Mouse (Mus musculus) neural tube, embryonic 11.5 days (tissue): ENCODE data around the gene Anp32a. TPM values are rescaled to one million over a fixed set of nuclear protein-coding genes. Genes with fewer than 3 reads are reported as not detected.

ENCODE experiments used
- ATAC-seq: fragments of 200-750 bp; cut with Nextera tagmentation; 2 replicates; pipeline ENCODE4 v1.8.0; 2017; ENCODE audit warnings: moderate number of reproducible peaks, mild to moderate bottlenecking, moderate TSS enrichment, moderate library complexity; ENCODE audit not compliant: insufficient read depth, low FRiP score, low TSS enrichment
- DNase-seq: peaks from one replicate; pipeline ENCODE4 v3.0.0-alpha.2; 2015; ENCODE audit warnings: low spot score
- H3K27ac ChIP-seq: fragments of 300-500 bp; sonication (generic); 2 replicates; pipeline ENCODE4 v1.5.1; 2014; ENCODE audit warnings: low read depth, mild to moderate bottlenecking, low read length
- H3K27me3 ChIP-seq: fragments of 300-500 bp; sonication (generic); 2 replicates; pipeline ENCODE4 v1.6.1; 2014; ENCODE audit warnings: mild to moderate bottlenecking, low read length, mixed read lengths; ENCODE audit not compliant: control insufficient read depth, insufficient read depth
- H3K36me3 ChIP-seq: fragments of 300-500 bp; sonication (generic); 2 replicates; pipeline ENCODE4 v1.6.1; 2014; ENCODE audit warnings: mild to moderate bottlenecking, low read length, moderate library complexity, mixed read lengths; ENCODE audit not compliant: control insufficient read depth, insufficient read depth
- H3K4me1 ChIP-seq: fragments of 300-500 bp; sonication (generic); 2 replicates; pipeline ENCODE4 v1.6.1; 2014; ENCODE audit warnings: low read length, mixed read lengths; ENCODE audit not compliant: control insufficient read depth, insufficient read depth
- H3K4me2 ChIP-seq: fragments of 300-500 bp; sonication (generic); 2 replicates; pipeline ENCODE4 v1.6.1; 2014; ENCODE audit warnings: low read depth, mild to moderate bottlenecking, moderate library complexity
- H3K4me3 ChIP-seq: fragments of 300-500 bp; sonication (generic); 2 replicates; pipeline ENCODE4 v1.5.1; 2014; ENCODE audit warnings: low read depth, low read length
- H3K9ac ChIP-seq: fragments of 300-500 bp; sonication (generic); 2 replicates; pipeline ENCODE4 v1.6.1; 2014; ENCODE audit warnings: mild to moderate bottlenecking, low read length
- H3K9me3 ChIP-seq: fragments of 300-500 bp; sonication (generic); 2 replicates; pipeline ENCODE4 v1.6.1; 2016; ENCODE audit warnings: low read length; ENCODE audit not compliant: control insufficient read depth
- WGBS: fragments of 180-500 bp; shearing (Covaris S2); extraction: QIAGEN DNeasy Blood & Tissue Kit; methylation state at CpG from one replicate; pipeline ENCODE4 v1.1.7; 2014; 5-methylcytosine and 5-hydroxymethylcytosine counted together
- polyA plus RNA-seq: library from polyadenylated mRNA; unstranded; fragments of >200 nt; fragmentation: Nextera tagmentation; extraction: Ambion mirVana; gene quantifications from 2 replicates; pipeline ENCODE4 v1.2.1, GENCODE M21; 2014

Gene Anp32a
- polyA plus RNA-seq, 1 experiment from 2014 or later, result 125 TPM

GRCm38 (mm10) chr9:62382519-62383084 is 41.5 kb downstream of the Anp32a start:
- peaks cover 7% of the 10 kb centered on the region; the same call in 1 of the 2 replicates for H3K36me3 ChIP-seq
- DNase-seq, result no peak
- H3K9ac ChIP-seq, result no peak overlapping the region
- H3K4me2 ChIP-seq, result no peak overlapping the region
- no peaks in the 10 kb centered on the region for H3K27me3 ChIP-seq
- ATAC-seq, result no peak
- 85% methylated on average over 10 of the region's 10 CpGs for WGBS
- H3K27ac ChIP-seq, result no peak overlapping the region
- no peaks in the 10 kb centered on the region for H3K9me3 ChIP-seq
- no peaks in the 10 kb centered on the region for H3K4me1 ChIP-seq
- H3K4me3 ChIP-seq, result no peak overlapping the region

GRCm38 (mm10) chr9:62385062-62385461 is 44.0 kb downstream of the Anp32a start:
- H3K4me1 ChIP-seq, result no peaks in the 10 kb centered on the region
- no peak overlapping the region for H3K27ac ChIP-seq
- no peak overlapping the region for H3K4me2 ChIP-seq
- no peak overlapping the region for H3K4me3 ChIP-seq
- H3K27me3 ChIP-seq, result no peaks in the 10 kb centered on the region
- WGBS, result 87% methylated on average over 6 of the region's 6 CpGs
- no peak overlapping the region for H3K9ac ChIP-seq
- no peaks in the 10 kb centered on the region for H3K9me3 ChIP-seq
- H3K36me3 ChIP-seq, result peaks cover under 1% of the 10 kb centered on the region; the same call in 1 of the 2 replicates
- DNase-seq (no peak), ATAC-seq (no peak)

- no peak overlapping the region for H3K27ac ChIP-seq
- H3K27me3 ChIP-seq, result no peaks in the 10 kb centered on the region
- ATAC-seq (no peak), DNase-seq (no peak)
- H3K4me3 ChIP-seq, result no peak overlapping the region
- H3K4me2 ChIP-seq, result no peak overlapping the region
- no peaks in the 10 kb centered on the region for H3K4me1 ChIP-seq
- 88% methylated on average over 4 of the region's 4 CpGs for WGBS
- H3K36me3 ChIP-seq, result no peaks in the 10 kb centered on the region
- no peaks in the 10 kb centered on the region for H3K9me3 ChIP-seq
- no peak overlapping the region for H3K9ac ChIP-seq
Measured at GRCm38 (mm10) chr9:62385727-62386518, 44.8 kb downstream of the Anp32a start.

GRCm38 (mm10) chr9:62389735-62390134 is 48.6 kb downstream of the Anp32a start:
- 76% methylated on average over 9 of the region's 9 CpGs for WGBS
- H3K9ac ChIP-seq, result no peak overlapping the region
- H3K4me2 ChIP-seq, result no peak overlapping the region
- H3K4me1 ChIP-seq, result no peaks in the 10 kb centered on the region
- DNase-seq, result no peak
- no peaks in the 10 kb centered on the region for H3K36me3 ChIP-seq
- no peak for ATAC-seq
- no peaks in the 10 kb centered on the region for H3K27me3 ChIP-seq
- H3K27ac ChIP-seq, result no peak overlapping the region
- no peak overlapping the region for H3K4me3 ChIP-seq
- no peaks in the 10 kb centered on the region for H3K9me3 ChIP-seq

- Histone ChIP-seq H3K9me3 (no peaks in the 10 kb centered on the region), H3K4me3 (no peak overlapping the region), H3K4me2 (no peak overlapping the region), H3K36me3 (no peaks in the 10 kb centered on the region), H3K27me3 (no peaks in the 10 kb centered on the region), H3K27ac (no peak overlapping the region), H3K4me1 (no peaks in the 10 kb centered on the region), H3K9ac (no peak overlapping the region)
- DNase-seq (no peak), ATAC-seq (no peak)
- 80% methylated on average over 2 of the region's 2 CpGs for WGBS
Measured at GRCm38 (mm10) chr9:62393531-62393930, 52.4 kb downstream of the Anp32a start.

GRCm38 (mm10) chr9:62394163-62394562 is 53.1 kb downstream of the Anp32a start:
- WGBS, result 56% methylated on average over 2 of the region's 2 CpGs
- ATAC-seq, result no peak
- no peaks in the 10 kb centered on the region for H3K4me1 ChIP-seq
- no peak for DNase-seq
- H3K27me3 ChIP-seq, result no peaks in the 10 kb centered on the region
- no peaks in the 10 kb centered on the region for H3K9me3 ChIP-seq
- H3K36me3 ChIP-seq, result no peaks in the 10 kb centered on the region
- no peak overlapping the region for H3K4me2 ChIP-seq
- H3K9ac ChIP-seq, result no peak overlapping the region
- no peak overlapping the region for H3K4me3 ChIP-seq
- no peak overlapping the region for H3K27ac ChIP-seq

GRCm38 (mm10) chr9:62400531-62401170 is 59.6 kb downstream of the Anp32a start:
- 53% methylated on average over 11 of the region's 11 CpGs for WGBS
- H3K9me3 ChIP-seq, result no peaks in the 10 kb centered on the region
- peaks cover 2% of the 10 kb centered on the region; the same call in 1 of the 2 replicates for H3K4me1 ChIP-seq
- ATAC-seq (no peak), DNase-seq (no peak)
- no peak overlapping the region for H3K4me3 ChIP-seq
- no peaks in the 10 kb centered on the region for H3K27me3 ChIP-seq
- H3K36me3 ChIP-seq, result no peaks in the 10 kb centered on the region
- no peak overlapping the region for H3K4me2 ChIP-seq
- no peak overlapping the region for H3K9ac ChIP-seq
- no peak overlapping the region for H3K27ac ChIP-seq

GRCm38 (mm10) chr9:62401589-62401988 is 60.5 kb downstream of the Anp32a start:
- Histone ChIP-seq H3K27ac (no peak overlapping the region), H3K4me1 (peaks cover 2% of the 10 kb centered on the region; the same call in 1 of the 2 replicates), H3K9ac (no peak overlapping the region), H3K4me3 (no peak overlapping the region), H3K9me3 (no peaks in the 10 kb centered on the region), H3K36me3 (no peaks in the 10 kb centered on the region), H3K27me3 (no peaks in the 10 kb centered on the region), H3K4me2 (no peak overlapping the region)
- no peak for DNase-seq
- 76% methylated on average over 1 of the region's 1 CpGs for WGBS
- ATAC-seq, result no peak
